Mouse (Mus musculus) G1E (cell line): ENCODE results near the gene Pde4d.

Source experiments
- CTCF ChIP-seq: IDR thresholded peaks from 2 replicates; pipeline ENCODE4 v1.5.1; 2012; ENCODE audit warnings: low read depth, low read length, inconsistent platforms, mixed read lengths
- GATA1 ChIP-seq: IDR thresholded peaks from 2 replicates; pipeline ENCODE4 v1.6.1; 2012; ENCODE audit warnings: borderline replicate concordance, low read length, inconsistent platforms, mixed read lengths
- POLR2AphosphoS5 ChIP-seq: IDR thresholded peaks from 2 replicates; pipeline ENCODE4 v1.6.1; 2012; ENCODE audit warnings: low read depth, low read length, inconsistent platforms; ENCODE audit not compliant: insufficient replicate concordance
- TAL1 ChIP-seq: conservative IDR thresholded peaks from 2 replicates; pipeline ENCODE4 v1.6.1; 2012; ENCODE audit warnings: low read depth, low read length, inconsistent platforms, mixed read lengths

- TF ChIP-seq CTCF (no peak), POLR2AphosphoS5 (no peak), GATA1 (no peak), TAL1 (no peak)
Observed at GRCm38 (mm10) chr13:109092654-109093053, 642.9 kb downstream of the Pde4d start.
